Mouse (Mus musculus): ENCODE measurements around the gene Bicc1.
A peak's percentile ranks its signal among the peaks of the same experiment; 100 is the strongest.

DNA sequence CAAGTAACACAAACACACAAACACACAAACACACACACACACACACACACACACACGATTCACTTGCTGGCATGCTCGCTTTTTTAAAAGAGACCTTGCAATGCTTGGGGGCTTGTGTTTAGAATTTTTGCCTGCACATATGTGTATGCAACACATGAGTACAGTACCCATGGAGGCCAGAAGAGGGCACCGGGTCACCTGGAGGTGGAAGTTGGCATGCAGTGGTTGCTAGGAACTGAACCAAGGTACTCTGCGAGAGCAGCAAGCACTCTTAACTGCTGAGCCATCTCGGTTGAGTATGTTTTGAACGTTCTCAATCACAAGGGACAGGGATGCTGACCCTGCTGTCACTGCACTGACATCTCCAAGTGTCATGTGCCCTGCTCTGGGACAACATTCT lies 5.9 kb downstream of the Bicc1 start:
- TF ChIP-seq CTCF (IDR thresholded peaks at IDR 0.05) (peak; percentile 30; the same call in 1 of the 2 replicates), EP300 (IDR thresholded peaks at IDR 0.05) (no peak)
